Mouse (Mus musculus) mouse embryonic stem cell (cell line): ENCODE data around the gene Taar8b.

ENCODE experiments used
- in situ Hi-C, 2 experiments: fragments of 300-500 bp; cut with MboI; formaldehyde crosslinking; loops; 1 replicate in 1 of 2; 3 replicates in 1 of 2; pipeline ENCODE4 v1.14.3; 2019 to 2020; ENCODE audit warnings: low sequenced_read_pairs in 2 of 2, low pct_unique_long_range_greater_than_20kb in 1 of 2, mixed read lengths in 1 of 2; ENCODE audit not compliant: unreplicated experiment in 1 of 2

The Taar8b gene

DNA sequence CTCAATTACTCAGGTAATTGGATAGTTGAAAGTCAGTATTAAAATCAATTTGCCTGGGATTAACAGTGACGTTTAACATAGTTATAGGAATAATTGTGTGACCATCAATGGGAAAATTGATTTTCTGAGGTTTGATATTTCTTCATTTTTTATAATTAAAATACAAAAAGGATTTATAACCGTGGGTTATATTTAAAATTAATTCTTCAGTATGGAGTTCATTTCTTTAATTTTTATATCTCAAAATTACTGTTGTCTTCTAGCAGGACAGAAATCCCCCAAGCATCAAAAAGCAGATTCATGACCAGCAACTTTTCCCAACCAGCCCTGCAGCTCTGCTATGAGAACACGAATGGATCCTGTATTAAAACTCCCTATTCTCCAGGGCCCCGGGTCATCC, 15.9 kb downstream of the Taar8b start, which contains the start of gene Taar8a:
Gene Taar8a, plus strand, starts transcription at position 301 of the 400 bp plus-strand sequence.
- in situ Hi-C loops: loop anchor here in 1 of 2 experiments (25.0 kb wide), 1 partner anchor 89 kb away; the partner anchor contains the start of genes Taar6, Taar7a and Taar7b

DNA sequence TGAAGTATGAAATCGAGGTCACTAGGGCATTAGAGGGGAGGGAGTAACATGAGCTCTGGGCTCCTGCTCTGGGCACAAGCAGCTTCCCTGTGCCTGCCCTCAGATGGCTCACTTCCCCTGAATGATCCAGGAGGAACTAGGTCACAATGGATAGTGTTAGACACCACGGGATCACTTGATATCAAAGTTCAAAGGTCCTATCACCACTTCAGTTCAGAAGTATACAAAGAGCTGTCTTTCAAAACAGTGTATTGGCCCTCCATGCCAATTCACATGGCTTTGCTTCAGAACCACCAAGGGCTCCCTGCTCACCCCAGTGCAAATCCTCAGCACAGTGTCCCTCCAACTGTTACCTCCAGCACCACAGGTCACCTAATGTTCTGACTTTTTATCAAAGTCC, 17.3 kb downstream of the Taar8b start:
- in situ Hi-C loops: loop anchor here in 1 of 2 experiments (25.0 kb wide), 1 partner anchor 87 kb away; the partner anchor contains the start of genes Taar6, Taar7a and Taar7b

- in situ Hi-C loops: no loop called here
Measured at GRCm38 (mm10) chr10:24058986-24059385, 33.1 kb downstream of the Taar8b start.

GRCm38 (mm10) chr10:24052039-24052438, 40.1 kb downstream of the Taar8b start:
- in situ Hi-C loops: no loop called here

DNA sequence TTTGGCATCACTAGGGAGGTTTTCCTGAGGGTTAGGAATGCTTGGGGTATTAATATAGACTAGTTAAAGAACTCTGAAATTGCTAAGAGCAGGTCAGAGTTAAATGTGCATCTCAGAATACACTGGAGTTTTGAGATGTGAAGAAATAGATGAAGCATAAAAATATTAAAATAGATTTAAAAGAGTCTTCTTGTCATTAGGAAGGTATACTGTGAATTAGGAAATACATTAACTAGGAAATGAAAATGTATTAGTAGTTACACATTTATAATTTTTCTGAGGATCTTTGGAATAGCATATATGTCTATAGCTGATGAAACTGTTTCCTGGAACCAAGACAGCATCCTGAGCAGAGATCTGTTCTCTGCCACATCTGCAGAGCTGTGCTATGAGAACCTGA, 42.9 kb downstream of the Taar8b start, which contains the start of gene Taar7f:
Gene Taar7f, plus strand, starts transcription at position 301 of the 400 bp plus-strand sequence.
- in situ Hi-C loops: no loop called here
